Mouse (Mus musculus) spleen, adult 2 months (tissue): Measurements from ENCODE around the gene Cd83.

ENCODE experiments used
- CTCF ChIP-seq: fragments of 200-500 bp; IDR thresholded peaks from 2 replicates; pipeline ENCODE4 v1.5.1; 2011; ENCODE audit warnings: mild to moderate bottlenecking, inconsistent platforms; ENCODE audit not compliant: insufficient read depth, insufficient read length, insufficient replicate concordance; ENCODE audit errors: extremely low read depth
- POLR2A ChIP-seq: fragments of 200-500 bp; IDR thresholded peaks from 2 replicates; pipeline ENCODE4 v1.6.1; 2011; ENCODE audit warnings: low read depth, low read length, inconsistent platforms

GRCm38 (mm10) chr13:43836376-43836775 is 51.8 kb downstream of the Cd83 start:
- no peak for TF ChIP-seq CTCF
- no peak for TF ChIP-seq POLR2A
